Mouse (Mus musculus) bone marrow macrophage, adult 2 months (primary cell): ENCODE measurements at regions not wholly inside any gene's neighbourhood (a gene's known extent, or its start where the extent isn't known, plus 50 kb on each side); places are given as distances from the start of the nearest gene placed in this dataset.

ENCODE experiments used
- CTCF ChIP-seq: IDR thresholded peaks from 2 replicates; pipeline ENCODE4 v1.5.1; 2012; ENCODE audit warnings: low read depth, mild to moderate bottlenecking, low read length, moderate library complexity
- POLR2A ChIP-seq: IDR thresholded peaks from 2 replicates; pipeline ENCODE4 v1.6.1; 2012; ENCODE audit warnings: mild to moderate bottlenecking, low read depth, low read length, borderline replicate concordance

DNA sequence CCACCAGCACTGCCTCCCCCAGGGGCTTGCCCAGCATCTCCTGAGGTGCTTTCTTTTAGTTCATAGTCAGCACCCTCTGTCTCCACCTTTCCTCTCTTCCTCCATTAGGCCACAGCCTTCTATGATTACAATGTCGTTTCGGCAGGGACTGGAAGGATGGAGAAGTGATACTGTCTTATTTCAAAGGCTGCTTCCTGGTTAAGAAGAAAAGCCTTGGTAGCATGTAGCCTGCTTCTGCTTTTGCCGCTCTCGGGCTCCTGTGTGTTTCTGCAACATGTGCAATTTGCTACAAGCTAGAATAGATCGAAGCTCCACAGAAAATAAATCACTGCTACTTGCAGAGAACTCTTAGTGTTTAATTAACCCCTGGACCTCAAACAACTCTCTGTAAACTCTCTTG, 427.2 kb upstream of the Npsr1 start:
- TF ChIP-seq CTCF (no peak), POLR2A (no peak)
